Mouse (Mus musculus) gastrocnemius, postnatal 4 days (tissue): Measurements from ENCODE around the gene Exo1. TPM values are rescaled to one million over a fixed set of nuclear protein-coding genes. Genes with fewer than 3 reads are reported as not detected.

ENCODE experiments used
- DNase-seq, 2 experiments: peaks; one replicate each; pipeline ENCODE4 v3.0.0; 2021 to 2022; ENCODE audit warnings: low spot score in 2 of 2, mixed read lengths in 2 of 2
- total RNA-seq, 2 experiments: library from RNA; stranded (reverse); gene quantifications; 2 replicates each; pipeline ENCODE4 v1.2.3; 2021

Gene Exo1
- total RNA-seq, 2 experiments from 2014 or later = 7.6 to 10.6 TPM

DNA sequence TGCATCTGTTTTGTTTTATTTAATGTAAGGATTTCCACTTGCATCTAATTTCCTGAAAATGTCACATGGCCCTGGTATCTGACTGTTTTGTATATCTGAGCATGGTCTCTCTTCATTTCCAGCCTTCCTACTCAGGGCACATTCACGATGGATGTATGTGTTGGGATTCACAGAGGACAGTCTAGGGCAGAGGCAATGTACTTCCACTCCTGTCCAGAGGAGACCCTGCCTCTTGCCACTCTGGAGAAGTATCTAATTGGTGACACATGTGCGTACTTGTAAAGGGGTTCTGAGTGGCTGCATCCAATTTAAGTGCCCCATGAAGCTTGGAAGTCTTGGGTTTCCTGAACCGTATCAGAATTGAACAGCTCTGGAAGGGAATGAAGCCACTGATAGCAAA lies 70.0 kb downstream of the Exo1 start:
- DNase-seq = no peak

GRCm38 (mm10) chr1:175950851-175951250 lies 70.5 kb downstream of the Exo1 start:
- no peak for DNase-seq

DNA sequence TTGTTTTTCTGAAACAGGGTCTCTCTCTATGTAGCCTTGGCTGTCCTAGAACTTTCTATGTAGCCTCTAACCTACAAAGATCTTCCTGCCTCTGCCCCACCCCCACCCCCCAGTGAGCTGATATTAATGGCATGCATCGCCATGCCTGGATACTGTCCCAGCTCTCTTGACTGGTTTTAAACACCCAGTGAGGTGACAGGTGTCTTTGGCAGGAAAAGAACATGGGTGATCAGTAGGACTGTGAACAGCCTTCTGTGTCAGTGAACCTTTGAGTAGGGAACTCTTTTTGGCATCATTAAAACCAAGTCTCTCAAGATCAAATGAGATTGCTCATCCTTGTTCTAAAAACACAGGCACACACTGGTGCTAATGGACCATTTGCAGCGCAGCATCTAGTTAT lies 81.4 kb downstream of the Exo1 start:
- DNase-seq = no peak

Other genes with a start within 250 kb of the Exo1 start
- gene Opn3, start 187.8 kb upstream of the Exo1 start, total RNA-seq = 1 to 10 TPM; 5.4 to 7.5 TPM
- 1 to 10 TPM; 6.7 to 7.3 TPM for gene Chml, start 187.7 kb upstream of the Exo1 start, total RNA-seq
- gene Wdr64, start 182.0 kb upstream of the Exo1 start, total RNA-seq = not detected
- not detected for gene Gm38100, start 39.7 kb downstream of the Exo1 start, total RNA-seq
- under 1 TPM; 0.22 to 0.29 TPM for gene Rbm8a2, start 98.5 kb downstream of the Exo1 start, total RNA-seq